Mouse (Mus musculus) liver, postnatal 0 days (tissue): ENCODE measurements around the gene Prps1. TPM values are rescaled to one million over a fixed set of nuclear protein-coding genes. Genes with fewer than 3 reads are reported as not detected.
A peak's percentile ranks its signal among the peaks of the same experiment; 100 is the strongest.

ENCODE experiments used
- ATAC-seq: fragments of 200-750 bp; cut with Nextera tagmentation; 2 replicates; pipeline ENCODE4 v1.8.0; 2017; ENCODE audit warnings: mild to moderate bottlenecking, moderate library complexity
- DNase-seq: peaks from one replicate; pipeline ENCODE4 v3.0.0-alpha.2; 2016
- H3K27ac ChIP-seq: fragments of 300-500 bp; sonication (generic); 2 replicates; pipeline ENCODE4 v1.5.1; 2014; ENCODE audit warnings: antibody characterized with exemption, moderate library complexity, mild to moderate bottlenecking, low read depth
- H3K27me3 ChIP-seq: fragments of 300-500 bp; sonication (generic); 2 replicates; pipeline ENCODE4 v1.6.1; 2014; ENCODE audit warnings: low read length, control low read depth, mixed read lengths; ENCODE audit not compliant: insufficient read depth
- H3K36me3 ChIP-seq: fragments of 300-500 bp; sonication (generic); replicated peaks from 2 replicates; pipeline ENCODE4 v1.6.1; 2014; ENCODE audit warnings: mild to moderate bottlenecking, control low read depth, low read length, moderate library complexity, mixed read lengths; ENCODE audit not compliant: insufficient read depth
- H3K4me1 ChIP-seq: fragments of 300-500 bp; sonication (generic); 2 replicates; pipeline ENCODE4 v1.6.1; 2014; ENCODE audit warnings: antibody characterized with exemption, mild to moderate bottlenecking, control low read depth; ENCODE audit not compliant: insufficient read depth
- H3K4me2 ChIP-seq: fragments of 300-500 bp; sonication (generic); 2 replicates; pipeline ENCODE4 v1.6.1; 2014; ENCODE audit warnings: low read depth, mild to moderate bottlenecking, low read length, moderate library complexity, mixed read lengths
- H3K4me3 ChIP-seq: fragments of 300-500 bp; sonication (generic); 2 replicates; pipeline ENCODE4 v1.5.1; 2014; ENCODE audit warnings: low read depth, low read length
- H3K9ac ChIP-seq: fragments of 300-500 bp; sonication (generic); replicated peaks from 2 replicates; pipeline ENCODE4 v1.6.1; 2014; ENCODE audit warnings: mild to moderate bottlenecking, moderate library complexity
- H3K9me3 ChIP-seq: fragments of 300-500 bp; sonication (generic); 2 replicates; pipeline ENCODE4 v1.6.1; 2016; ENCODE audit warnings: mild to moderate bottlenecking, control low read depth, low read length, mixed read lengths
- CTCF ChIP-seq: sonication (generic); IDR thresholded peaks from 2 replicates; pipeline ENCODE4 v1.5.1; 2016; ENCODE audit warnings: antibody characterized with exemption, low read depth
- EP300 ChIP-seq: IDR thresholded peaks from 2 replicates; pipeline ENCODE4 v1.6.1; 2016; ENCODE audit warnings: antibody characterized with exemption, low read depth, mild to moderate bottlenecking
- WGBS: fragments of 180-500 bp; shearing (Covaris S2); extraction: QIAGEN DNeasy Blood & Tissue Kit; methylation state at CpG from one replicate; pipeline ENCODE4 v1.1.7; 2014; ENCODE audit not compliant: insufficient replicate concordance; 5-methylcytosine and 5-hydroxymethylcytosine counted together
- polyA plus RNA-seq: library from polyadenylated mRNA; unstranded; fragments of >200 nt; fragmentation: Nextera tagmentation; extraction: Ambion mirVana; gene quantifications from 2 replicates; pipeline ENCODE4 v1.2.1, GENCODE M21; 2015

The Prps1 gene
- polyA plus RNA-seq, 1 experiment from 2014 or later = 20.2 TPM

- no peak overlapping the region for H3K9ac ChIP-seq
- 0 out of 2 replicates have a peak overlapping the region, but pooled peaks have one; percentile 7 for H3K27ac ChIP-seq
Measured at GRCm38 (mm10) chrX:140522071-140522765, 65.8 kb downstream of the Prps1 start.

DNA sequence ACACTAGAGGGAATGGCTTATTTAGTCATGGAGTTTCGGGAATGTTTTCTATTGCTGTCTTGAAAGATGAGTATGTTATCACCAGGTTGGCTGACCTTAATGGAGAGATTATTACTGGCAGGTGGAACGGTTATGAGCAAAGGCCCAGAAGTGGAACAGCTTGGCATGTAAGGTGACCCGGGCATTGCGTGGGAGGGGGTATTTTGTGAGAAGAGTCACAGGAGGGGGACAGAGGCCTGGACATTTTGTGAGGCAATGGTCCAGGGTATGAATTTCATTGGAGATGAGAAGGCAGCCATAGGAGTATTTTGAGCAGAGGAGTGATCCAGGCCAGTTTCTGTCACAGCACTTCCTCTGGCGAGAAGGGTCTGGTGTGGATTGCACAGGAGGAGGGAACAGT lies 67.8 kb downstream of the Prps1 start:
- ATAC-seq (no peak), DNase-seq (no peak)
- Histone ChIP-seq H3K4me3 (no peak overlapping the region), H3K4me1 (peaks cover 9% of the 10 kb centered on the region), H3K27ac (no peak overlapping the region), H3K9ac (no peak overlapping the region), H3K4me2 (no peak overlapping the region), H3K36me3 (no peaks in the 10 kb centered on the region), H3K27me3 (no peaks in the 10 kb centered on the region), H3K9me3 (no peaks in the 10 kb centered on the region)
- WGBS = 78% methylated on average over 5 of the region's 5 CpGs
- no peak for TF ChIP-seq CTCF
- no peak for TF ChIP-seq EP300

More at GRCm38 (mm10) chrX:140522071-140522765, 65.8 kb downstream of the Prps1 start:
- Histone ChIP-seq H3K4me1 (peaks cover 9% of the 10 kb centered on the region), H3K4me3 (no peak overlapping the region), H3K36me3 (no peaks in the 10 kb centered on the region), H3K9me3 (no peaks in the 10 kb centered on the region), H3K4me2 (no peak overlapping the region), H3K27me3 (0 out of 2 replicates have a peak, but pooled peaks cover 4% of the 10 kb centered on the region)
- TF ChIP-seq CTCF (peak; percentile 32), EP300 (no peak)
- peak; percentile 40 for DNase-seq
- 57% methylated on average over 14 of the region's 14 CpGs for WGBS
- no peak for ATAC-seq

Other genes starting within 250 kb of the Prps1 start
- gene Frmpd3, start 114.3 kb upstream of the Prps1 start, polyA plus RNA-seq = not detected in 2 replicates
- 23.6 and 34.2 TPM in 2 replicates for gene Tsc22d3, start 144.0 kb downstream of the Prps1 start, polyA plus RNA-seq
- 0.39 and 0.45 TPM in 2 replicates for gene Mid2, start 208.0 kb downstream of the Prps1 start, polyA plus RNA-seq